Mouse (Mus musculus): ENCODE results near the gene Srf. TPM values are rescaled to one million over a fixed set of nuclear protein-coding genes. Genes with fewer than 3 reads are reported as not detected.

The Srf gene
- total RNA-seq, 1 experiment, result 65.2 TPM

- Histone ChIP-seq H3K9me3 (ENCODE audit: control insufficient read depth, insufficient read depth, low read depth, low read length) (no peaks in the 10 kb centered on the region), H3K9ac (ENCODE audit: insufficient read depth, low read depth, low read length, poor library complexity, severe bottlenecking) (no peak overlapping the region), H3K4me3 (ENCODE audit: insufficient read depth in 1 of 2, low read depth in 1 of 2, low read length in 2 of 2, poor library complexity in 1 of 2, severe bottlenecking in 1 of 2) (peak overlapping the region in 1 of 2 experiments; percentile 4; a peak in 1 of 4 replicates), H3K36me3 (ENCODE audit: control insufficient read depth, insufficient read depth, low read length, poor library complexity, severe bottlenecking) (peaks cover 23% of the 10 kb centered on the region), H3K27ac (ENCODE audit: insufficient read depth, low read depth, low read length, poor library complexity, severe bottlenecking) (no peak overlapping the region; the same call in 1 of the 2 replicates), H3K4me1 (ENCODE audit: control insufficient read depth in 2 of 2, insufficient read depth in 2 of 2, low read length in 2 of 2, poor library complexity in 1 of 2) (peaks cover 5 to 12% of the 10 kb centered on the region in 2 experiments; a peak in 3 of 4 replicates)
- no peak for DNase-seq (ENCODE audit: low read depth, low spot score)
- in situ Hi-C loops (cut with MboI; ENCODE audit: low sequenced_read_pairs in 2 of 2, unreplicated experiment in 2 of 2), result no loop called here
- TF ChIP-seq ZC3H11A (IDR thresholded peaks at IDR 0.05; ENCODE audit: borderline replicate concordance, low read depth, low read length) (no peak), ZNF384 (IDR thresholded peaks at IDR 0.05; ENCODE audit: low read depth, low read length) (no peak), MAFK (IDR thresholded peaks at IDR 0.05; ENCODE audit: insufficient read depth, low read depth, low read length) (no peak), HCFC1 (IDR thresholded peaks at IDR 0.05; ENCODE audit: borderline replicate concordance, insufficient read depth, low read length) (no peak), CHD2 (IDR thresholded peaks at IDR 0.05; ENCODE audit: low read depth, low read length) (no peak)
Measured at GRCm38 (mm10) chr17:46553469-46553868, 2.5 kb downstream of the Srf start.

- TF ChIP-seq HCFC1 (IDR thresholded peaks at IDR 0.05; ENCODE audit: borderline replicate concordance, insufficient read depth, low read length), result no peak
- TF ChIP-seq ZC3H11A (IDR thresholded peaks at IDR 0.05; ENCODE audit: borderline replicate concordance, low read depth, low read length), result no peak
- TF ChIP-seq CHD2 (IDR thresholded peaks at IDR 0.05; ENCODE audit: low read depth, low read length), result peak; percentile 93
- Histone ChIP-seq H3K9ac (ENCODE audit: insufficient read depth, low read depth, low read length, poor library complexity, severe bottlenecking) (no peak overlapping the region), H3K27ac (ENCODE audit: insufficient read depth, low read depth, low read length, poor library complexity, severe bottlenecking) (no peak overlapping the region), H3K4me1 (ENCODE audit: control insufficient read depth in 2 of 2, insufficient read depth in 2 of 2, low read length in 2 of 2, poor library complexity in 1 of 2) (peaks cover 5 to 15% of the 10 kb centered on the region in 2 experiments; a peak in 3 of 4 replicates), H3K36me3 (ENCODE audit: control insufficient read depth, insufficient read depth, low read length, poor library complexity, severe bottlenecking) (peaks cover 24% of the 10 kb centered on the region), H3K4me3 (ENCODE audit: insufficient read depth in 1 of 2, low read depth in 1 of 2, low read length in 2 of 2, poor library complexity in 1 of 2, severe bottlenecking in 1 of 2) (peak overlapping the region in 1 of 2 experiments; percentile 53; a peak in 2 of 4 replicates), H3K9me3 (ENCODE audit: control insufficient read depth, insufficient read depth, low read depth, low read length) (no peaks in the 10 kb centered on the region)
- DNase-seq (ENCODE audit: low read depth, low spot score), result peak; percentile 88
- in situ Hi-C loops (cut with MboI; ENCODE audit: low sequenced_read_pairs in 2 of 2, unreplicated experiment in 2 of 2), result no loop called here
Measured at GRCm38 (mm10) chr17:46552841-46553423, 3.0 kb downstream of the Srf start.

GRCm38 (mm10) chr17:46552151-46552550 is 3.8 kb downstream of the Srf start:
- Histone ChIP-seq H3K4me3 (ENCODE audit: insufficient read depth in 1 of 2, low read depth in 1 of 2, low read length in 2 of 2, poor library complexity in 1 of 2, severe bottlenecking in 1 of 2) (no peak overlapping the region), H3K36me3 (ENCODE audit: control insufficient read depth, insufficient read depth, low read length, poor library complexity, severe bottlenecking) (peaks cover 24% of the 10 kb centered on the region), H3K9ac (ENCODE audit: insufficient read depth, low read depth, low read length, poor library complexity, severe bottlenecking) (no peak overlapping the region), H3K9me3 (ENCODE audit: control insufficient read depth, insufficient read depth, low read depth, low read length) (no peaks in the 10 kb centered on the region), H3K27ac (ENCODE audit: insufficient read depth, low read depth, low read length, poor library complexity, severe bottlenecking) (no peak overlapping the region; the same call in 1 of the 2 replicates), H3K4me1 (ENCODE audit: control insufficient read depth in 2 of 2, insufficient read depth in 2 of 2, low read length in 2 of 2, poor library complexity in 1 of 2) (peaks cover 5 to 20% of the 10 kb centered on the region in 2 experiments; a peak in 3 of 4 replicates)
- DNase-seq (ENCODE audit: low read depth, low spot score), result no peak
- TF ChIP-seq ZNF384 (IDR thresholded peaks at IDR 0.05; ENCODE audit: low read depth, low read length), result no peak
- no peak for TF ChIP-seq MAFK (IDR thresholded peaks at IDR 0.05; ENCODE audit: insufficient read depth, low read depth, low read length)
- no peak for TF ChIP-seq ZC3H11A (IDR thresholded peaks at IDR 0.05; ENCODE audit: borderline replicate concordance, low read depth, low read length)
- TF ChIP-seq HCFC1 (IDR thresholded peaks at IDR 0.05; ENCODE audit: borderline replicate concordance, insufficient read depth, low read length), result no peak
- TF ChIP-seq CHD2 (IDR thresholded peaks at IDR 0.05; ENCODE audit: low read depth, low read length), result no peak
- in situ Hi-C loops (cut with MboI; ENCODE audit: low sequenced_read_pairs in 2 of 2, unreplicated experiment in 2 of 2), result no loop called here

GRCm38 (mm10) chr17:46551369-46551768 is 4.6 kb downstream of the Srf start:
- Histone ChIP-seq H3K36me3 (ENCODE audit: control insufficient read depth, insufficient read depth, low read length, poor library complexity, severe bottlenecking) (peaks cover 24% of the 10 kb centered on the region), H3K9me3 (ENCODE audit: control insufficient read depth, insufficient read depth, low read depth, low read length) (no peaks in the 10 kb centered on the region), H3K9ac (ENCODE audit: insufficient read depth, low read depth, low read length, poor library complexity, severe bottlenecking) (no peak overlapping the region), H3K27ac (ENCODE audit: insufficient read depth, low read depth, low read length, poor library complexity, severe bottlenecking) (no peak overlapping the region), H3K4me3 (ENCODE audit: insufficient read depth in 1 of 2, low read depth in 1 of 2, low read length in 2 of 2, poor library complexity in 1 of 2, severe bottlenecking in 1 of 2) (no peak overlapping the region), H3K4me1 (ENCODE audit: control insufficient read depth in 2 of 2, insufficient read depth in 2 of 2, low read length in 2 of 2, poor library complexity in 1 of 2) (peaks cover 5 to 24% of the 10 kb centered on the region in 2 experiments)
- no peak for DNase-seq (ENCODE audit: low read depth, low spot score)
- TF ChIP-seq CHD2 (IDR thresholded peaks at IDR 0.05; ENCODE audit: low read depth, low read length) (no peak), HCFC1 (IDR thresholded peaks at IDR 0.05; ENCODE audit: borderline replicate concordance, insufficient read depth, low read length) (no peak), MAFK (IDR thresholded peaks at IDR 0.05; ENCODE audit: insufficient read depth, low read depth, low read length) (no peak), ZNF384 (IDR thresholded peaks at IDR 0.05; ENCODE audit: low read depth, low read length) (no peak), ZC3H11A (IDR thresholded peaks at IDR 0.05; ENCODE audit: borderline replicate concordance, low read depth, low read length) (no peak)
- in situ Hi-C loops (cut with MboI; ENCODE audit: low sequenced_read_pairs in 2 of 2, unreplicated experiment in 2 of 2), result no loop called here

Data from ES-E14 (cell line).